Mouse (Mus musculus) ES-E14 (cell line): ENCODE results near the gene Eef1akmt1. TPM values are rescaled to one million over a fixed set of nuclear protein-coding genes. Genes with fewer than 3 reads are reported as not detected.

Experiments used
- DNase-seq: peaks from one replicate; pipeline ENCODE4 v3.0.0-alpha.2; 2013; ENCODE audit warnings: low read depth, low spot score
- H3K27ac ChIP-seq: 2 replicates; pipeline ENCODE4 v1.5.1; 2012; ENCODE audit warnings: low read depth, mild to moderate bottlenecking, low read length, moderate library complexity, mixed read lengths; ENCODE audit not compliant: poor library complexity, insufficient read depth, severe bottlenecking
- H3K36me3 ChIP-seq: 2 replicates; pipeline ENCODE4 v1.6.1; 2012; ENCODE audit warnings: mild to moderate bottlenecking, low read length, moderate library complexity, mixed read lengths; ENCODE audit not compliant: control insufficient read depth, poor library complexity, insufficient read depth, severe bottlenecking
- H3K4me1 ChIP-seq, 2 experiments: fragments of 150-350 bp in 1 of 2; sonication (generic) in 1 of 2; 2 replicates each; pipeline ENCODE4 v1.6.1; 2012; ENCODE audit warnings: low read length in 2 of 2, mild to moderate bottlenecking in 1 of 2, mixed read lengths in 1 of 2; ENCODE audit not compliant: control insufficient read depth in 2 of 2, insufficient read depth in 2 of 2, poor library complexity in 1 of 2
- H3K4me3 ChIP-seq, 2 experiments: fragments of 150-350 bp in 1 of 2; sonication (generic) in 1 of 2; 2 replicates each; pipeline ENCODE4 v1.5.1; 2012; ENCODE audit warnings: low read length in 2 of 2, low read depth in 1 of 2, mild to moderate bottlenecking in 1 of 2, mixed read lengths in 1 of 2; ENCODE audit not compliant: insufficient read depth in 1 of 2, poor library complexity in 1 of 2, severe bottlenecking in 1 of 2
- H3K9ac ChIP-seq: 2 replicates; pipeline ENCODE4 v1.6.1; 2012; ENCODE audit warnings: low read depth, mild to moderate bottlenecking, low read length, mixed read lengths; ENCODE audit not compliant: poor library complexity, insufficient read depth, severe bottlenecking
- H3K9me3 ChIP-seq: fragments of 150-350 bp; sonication (generic); 2 replicates; pipeline ENCODE4 v1.6.1; 2012; ENCODE audit warnings: low read depth, mild to moderate bottlenecking, low read length; ENCODE audit not compliant: control insufficient read depth, insufficient read depth
- CHD2 ChIP-seq: IDR thresholded peaks from 2 replicates; pipeline ENCODE4 v1.6.1; 2014; ENCODE audit warnings: mild to moderate bottlenecking, low read depth, low read length, inconsistent platforms
- HCFC1 ChIP-seq: IDR thresholded peaks from 2 replicates; pipeline ENCODE4 v1.6.1; 2012; ENCODE audit warnings: low read length, inconsistent platforms, borderline replicate concordance; ENCODE audit not compliant: insufficient read depth
- MAFK ChIP-seq: IDR thresholded peaks from 2 replicates; pipeline ENCODE4 v1.6.1; 2014; ENCODE audit warnings: mild to moderate bottlenecking, low read depth, low read length, inconsistent platforms; ENCODE audit not compliant: insufficient read depth
- ZC3H11A ChIP-seq: IDR thresholded peaks from 2 replicates; pipeline ENCODE4 v1.6.1; 2012; ENCODE audit warnings: low read depth, mild to moderate bottlenecking, inconsistent platforms, low read length, borderline replicate concordance
- ZNF384 ChIP-seq: IDR thresholded peaks from 2 replicates; pipeline ENCODE4 v1.6.1; 2012; ENCODE audit warnings: low read depth, low read length, inconsistent platforms
- in situ Hi-C, 2 experiments: fragments of 600-800 bp; cut with MboI; formaldehyde crosslinking; loops; one replicate each; pipeline ENCODE4 v1.15.1; 2025; ENCODE audit warnings: low sequenced_read_pairs in 2 of 2, inconsistent platforms in 1 of 2; ENCODE audit not compliant: unreplicated experiment in 2 of 2
- total RNA-seq: library from RNA; depleted of rRNA; stranded (reverse); fragments of 300-350 nt; gene quantifications from 2 replicates; pipeline ENCODE4 v1.2.3, GENCODE M21; 2012

Eef1akmt1 gene
- total RNA-seq, 1 experiment = 29.2 TPM

DNA sequence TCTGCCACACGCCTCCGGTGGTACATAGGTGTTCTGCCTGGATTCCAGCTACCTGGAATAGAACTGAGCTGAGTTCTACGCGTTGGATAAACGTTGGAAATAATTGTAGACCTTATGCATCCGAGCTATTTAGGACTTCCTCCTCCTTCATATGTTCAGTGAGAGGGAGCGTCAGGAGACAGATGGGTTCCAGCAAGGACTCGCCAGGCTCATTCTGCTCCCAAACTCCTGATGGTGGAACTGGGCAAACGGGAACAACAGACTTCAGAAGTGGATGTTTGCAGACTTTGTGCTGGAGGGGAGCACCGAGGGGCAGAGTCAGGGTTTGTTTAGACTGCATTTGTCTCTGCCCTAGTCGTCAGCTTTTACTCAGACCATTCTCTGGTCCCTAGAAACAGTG lies 30.7 kb downstream of the Eef1akmt1 start:
- Histone ChIP-seq H3K27ac (no peak overlapping the region), H3K4me3 (no peak overlapping the region), H3K9ac (no peak overlapping the region), H3K4me1 (peaks cover 6 to 27% of the 10 kb centered on the region in 2 experiments; a peak in 2 of 4 replicates), H3K9me3 (no peaks in the 10 kb centered on the region), H3K36me3 (no peaks in the 10 kb centered on the region)
- TF ChIP-seq ZNF384 (no peak), CHD2 (no peak), MAFK (no peak), ZC3H11A (no peak), HCFC1 (no peak)
- DNase-seq = no peak
- in situ Hi-C loops = no loop called here

DNA sequence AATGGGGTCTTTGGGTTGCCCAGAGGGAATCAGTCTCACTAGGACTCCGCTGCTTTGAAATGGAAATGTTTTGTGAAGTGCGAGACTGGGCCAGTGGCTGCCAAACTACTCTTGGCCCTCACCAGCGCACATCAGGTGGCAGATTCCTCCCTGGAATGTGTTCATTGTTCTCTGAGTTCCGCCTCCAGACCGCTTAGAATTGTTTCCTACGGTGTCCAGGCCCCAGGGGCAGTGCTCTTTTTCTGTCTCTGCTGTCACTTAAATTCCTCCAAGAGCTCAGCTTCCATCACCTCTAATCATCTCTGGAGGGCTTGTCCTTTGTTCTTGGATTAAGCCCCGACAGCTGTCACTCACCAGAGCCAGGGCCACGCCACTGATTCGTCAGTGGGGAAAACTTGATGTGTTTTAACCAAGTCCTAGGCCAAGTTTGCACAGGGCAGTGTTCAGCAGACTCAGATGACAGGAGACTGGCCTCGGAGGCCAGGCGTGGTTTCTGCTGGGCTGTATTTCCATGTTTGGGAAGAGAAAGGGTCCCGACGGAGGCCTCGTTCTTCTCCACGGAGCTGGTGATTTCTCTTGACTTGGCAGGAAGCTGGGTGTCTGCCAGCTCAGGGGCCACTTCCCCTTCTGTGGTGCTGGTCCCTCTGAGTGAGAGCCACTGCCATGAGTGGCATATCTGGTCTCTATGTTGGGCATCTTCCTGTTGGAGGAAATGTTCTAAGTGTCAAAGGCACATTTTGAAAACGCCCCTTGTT lies 34.0 kb downstream of the Eef1akmt1 start:
- in situ Hi-C loops = no loop called here
- peaks cover 6 to 40% of the 10 kb centered on the region in 2 experiments; a peak in 2 of 4 replicates for H3K4me1 ChIP-seq
- DNase-seq = no peak
- H3K36me3 ChIP-seq = no peaks in the 10 kb centered on the region
- no peak overlapping the region; the same call in 1 of the 2 replicates for H3K27ac ChIP-seq
- H3K9me3 ChIP-seq = no peaks in the 10 kb centered on the region
- H3K4me3 ChIP-seq = no peak overlapping the region
- no peak overlapping the region for H3K9ac ChIP-seq
- TF ChIP-seq ZC3H11A (no peak), ZNF384 (no peak), MAFK (no peak), HCFC1 (no peak), CHD2 (no peak)

DNA sequence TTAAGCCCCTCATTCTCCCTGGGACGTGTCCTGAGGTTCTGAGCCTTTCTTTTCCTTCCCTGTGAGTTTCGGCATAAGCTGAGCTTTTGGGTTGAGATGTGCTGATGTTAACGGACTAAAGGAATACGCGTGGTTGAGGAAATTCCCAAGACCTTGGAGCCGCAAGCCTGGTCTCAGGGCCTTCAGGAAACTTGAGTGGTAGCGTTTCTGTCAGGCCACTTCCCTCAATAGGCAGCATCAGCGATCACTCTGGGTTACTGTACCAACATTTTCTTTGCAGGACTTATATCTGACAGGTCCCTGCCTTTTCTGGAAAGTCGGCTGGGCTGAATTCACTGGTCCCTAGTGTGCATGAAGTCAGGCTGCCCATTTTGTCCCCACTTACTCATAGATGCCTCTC lies 34.6 kb downstream of the Eef1akmt1 start:
- no peak overlapping the region for H3K9ac ChIP-seq
- no peak overlapping the region; the same call in 1 of the 2 replicates for H3K27ac ChIP-seq
- DNase-seq = no peak
- no peak overlapping the region for H3K4me3 ChIP-seq
- no peaks in the 10 kb centered on the region for H3K9me3 ChIP-seq
- peaks cover 6 to 42% of the 10 kb centered on the region in 2 experiments; a peak in 2 of 4 replicates for H3K4me1 ChIP-seq
- no peaks in the 10 kb centered on the region for H3K36me3 ChIP-seq
- in situ Hi-C loops = no loop called here
- TF ChIP-seq MAFK (no peak), HCFC1 (no peak), CHD2 (no peak), ZNF384 (no peak), ZC3H11A (no peak)

DNA sequence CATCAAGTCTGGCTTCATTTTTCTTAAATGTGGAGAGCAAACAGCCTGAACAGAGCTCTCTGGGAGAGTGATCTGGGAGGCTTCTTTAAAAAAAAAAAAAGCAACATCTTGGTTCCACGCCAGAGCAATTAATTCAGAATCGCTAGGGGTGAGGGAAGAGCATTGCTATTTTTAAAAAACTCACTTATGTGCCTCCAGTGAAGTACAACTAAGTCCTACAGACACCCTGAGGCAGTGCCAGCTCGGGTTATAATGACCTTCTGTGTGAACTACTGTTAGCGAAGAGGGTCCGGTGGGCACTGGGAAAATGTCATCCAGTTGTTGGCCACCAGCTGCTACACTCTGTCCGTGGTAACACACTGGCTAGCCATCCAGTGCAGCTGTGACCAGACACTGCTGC lies 35.8 kb downstream of the Eef1akmt1 start:
- Histone ChIP-seq H3K4me1 (peaks cover 6 to 48% of the 10 kb centered on the region in 2 experiments; a peak in 3 of 4 replicates), H3K36me3 (no peaks in the 10 kb centered on the region), H3K9me3 (no peaks in the 10 kb centered on the region), H3K9ac (no peak overlapping the region), H3K4me3 (no peak overlapping the region), H3K27ac (no peak overlapping the region)
- in situ Hi-C loops = no loop called here
- no peak for TF ChIP-seq ZNF384
- no peak for DNase-seq
